In the genomic region with DNA sequence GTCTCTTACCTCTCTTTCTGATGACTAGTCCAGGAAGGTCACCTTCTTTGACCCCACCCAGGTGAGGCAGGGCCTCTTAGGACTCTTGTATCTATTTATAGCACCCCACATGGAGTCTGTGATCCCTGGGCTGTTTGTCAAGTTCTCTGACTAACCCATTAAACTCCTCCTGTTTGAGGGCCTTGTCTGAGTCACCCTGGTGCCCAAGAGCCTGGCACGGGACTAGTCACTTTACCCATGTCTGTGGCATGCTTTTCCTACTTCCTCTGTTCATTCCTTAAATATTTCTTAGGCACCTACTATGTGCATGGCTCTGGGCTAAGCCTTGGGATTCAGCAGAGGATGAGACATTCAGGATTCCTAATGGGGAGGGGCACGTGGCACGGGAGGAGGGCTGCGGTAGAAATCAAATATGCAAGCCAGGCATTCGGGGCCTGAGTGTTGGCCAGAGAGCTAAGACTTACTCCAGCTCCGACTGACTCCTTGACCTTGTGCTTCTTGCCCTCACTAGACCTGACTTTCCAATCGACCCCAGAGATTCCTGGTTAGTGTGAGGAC, we compare ENCODE assay signal across 8 mouse cellular contexts. TPM values are rescaled to one million over a fixed set of nuclear protein-coding genes. Genes with fewer than 3 reads are reported as not detected.
A peak's percentile ranks its signal among the peaks of the same experiment; 100 is the strongest.
DNase-seq lines count a peak whose midpoint lies in the region; ATAC-seq and TF ChIP-seq lines count a peak whose summit lies in the region.

No protein-coding gene starts in this region.

- H3K4me1 ChIP-seq in cerebellum, adult 2 months (ENCODE audit: control insufficient read depth, insufficient read depth, low read length), result peaks cover 20% of the 10 kb centered on the region
- peaks cover 15 to 41% of the 10 kb centered on the region in 2 experiments for H3K4me1 ChIP-seq in MEL (ENCODE audit: control insufficient read depth in 1 of 2, insufficient read depth in 2 of 2, low read length in 2 of 2)
- H3K4me1 ChIP-seq in forebrain, embryonic 16.5 days (replicated peaks; ENCODE audit: control insufficient read depth, insufficient read depth, low read length), result peaks cover 27% of the 10 kb centered on the region
- H3K4me1 ChIP-seq in limb, embryonic 15.5 days, result peaks cover 48% of the 10 kb centered on the region
- H3K4me1 ChIP-seq in stomach, embryonic 16.5 days (ENCODE audit: control insufficient read depth, insufficient read depth, low read length), result peaks cover 50% of the 10 kb centered on the region

- peak overlapping the region; percentile 70 for H3K4me3 ChIP-seq in cerebellum, adult 2 months (replicated peaks; ENCODE audit: insufficient read depth, low read depth, low read length)
- peak overlapping the region; percentile 64 to 72 for H3K4me3 ChIP-seq in MEL (ENCODE audit: control insufficient read depth in 1 of 2, insufficient read depth in 1 of 2, low read depth in 2 of 2, low read length in 2 of 2)
- H3K4me3 ChIP-seq in forebrain, embryonic 16.5 days (replicated peaks; ENCODE audit: low read length), result peak overlapping the region; percentile 93
- H3K4me3 ChIP-seq in limb, embryonic 15.5 days, result peak overlapping the region; percentile 78
- peak overlapping the region; percentile 96 for H3K4me3 ChIP-seq in stomach, embryonic 16.5 days (replicated peaks; ENCODE audit: low read length)

- TF ChIP-seq CTCF in cerebellum, adult 2 months (IDR thresholded peaks at IDR 0.05; ENCODE audit: borderline replicate concordance, insufficient read depth, low read depth, low read length), result no peak
- no peak for TF ChIP-seq CTCF in MEL (IDR thresholded peaks at IDR 0.05 in 2 of 3, conservative IDR thresholded peaks at IDR 0.05 in 1 of 3; ENCODE audit: control insufficient read depth in 1 of 3, insufficient read depth in 1 of 3, low read depth in 2 of 3, low read length in 3 of 3, poor library complexity in 1 of 3, severe bottlenecking in 1 of 3)

- 8% methylated on average over 7 of the region's 7 CpGs for WGBS in cerebellum, adult 2 months
- 31% methylated on average over 7 of the region's 7 CpGs for WGBS in forebrain, embryonic 16.5 days
- 28% methylated on average over 7 of the region's 7 CpGs for WGBS in limb, embryonic 15.5 days
- 15% methylated on average over 7 of the region's 7 CpGs for WGBS in stomach, embryonic 16.5 days

- peaks cover 58% of the 10 kb centered on the region for H3K79me2 ChIP-seq in MEL (ENCODE audit: control insufficient read depth, insufficient read depth, low read length, poor library complexity)

- no peaks in the 10 kb centered on the region for H3K9me3 ChIP-seq in MEL (replicated peaks; ENCODE audit: insufficient read depth, low read length)
- no peaks in the 10 kb centered on the region for H3K9me3 ChIP-seq in forebrain, embryonic 16.5 days (ENCODE audit: control insufficient read depth, low read length)
- no peaks in the 10 kb centered on the region for H3K9me3 ChIP-seq in limb, embryonic 15.5 days
- H3K9me3 ChIP-seq in stomach, embryonic 16.5 days (replicated peaks; ENCODE audit: control insufficient read depth, low read length), result no peaks in the 10 kb centered on the region

- ATAC-seq in forebrain, embryonic 16.5 days, result no peak
- no peak for ATAC-seq in limb, embryonic 15.5 days (ENCODE audit: insufficient number of reproducible peaks, low FRiP score, low TSS enrichment, low read depth)
- no peak for ATAC-seq in stomach, embryonic 16.5 days (ENCODE audit: insufficient read depth, low FRiP score)
- ATAC-seq in activated CD4-positive, CD25-positive, alpha-beta regulatory T cell, adult 4 months, result no peak

- TF ChIP-seq POLR2A in cerebellum, adult 2 months (IDR thresholded peaks at IDR 0.05; ENCODE audit: borderline replicate concordance, insufficient read depth, low read length), result no peak
- TF ChIP-seq POLR2A in MEL (IDR thresholded peaks at IDR 0.05; ENCODE audit: control insufficient read depth in 1 of 2, insufficient read depth in 1 of 2, low read depth in 1 of 2, low read length in 2 of 2, poor library complexity in 1 of 2), result no peak

- no peak for TF ChIP-seq EP300 in MEL (IDR thresholded peaks at IDR 0.05; ENCODE audit: low read depth in 1 of 2, low read length in 2 of 2)

- no peak for TF ChIP-seq RAD21 in MEL (IDR thresholded peaks at IDR 0.05; ENCODE audit: low read depth, low read length)

- no peak overlapping the region for H3K27ac ChIP-seq in cerebellum, adult 2 months (ENCODE audit: insufficient read depth, low read length)
- H3K27ac ChIP-seq in MEL (ENCODE audit: control insufficient read depth, low read depth, low read length), result no peak overlapping the region; the same call in 1 of the 2 replicates
- H3K27ac ChIP-seq in forebrain, embryonic 16.5 days (ENCODE audit: low read length), result no peak overlapping the region
- no peak overlapping the region for H3K27ac ChIP-seq in limb, embryonic 15.5 days
- no peak overlapping the region for H3K27ac ChIP-seq in stomach, embryonic 16.5 days (ENCODE audit: low read length)

- H3K4me2 ChIP-seq in forebrain, embryonic 16.5 days (ENCODE audit: low read length), result peak overlapping the region; percentile 92
- H3K4me2 ChIP-seq in limb, embryonic 15.5 days, result peak overlapping the region; percentile 79
- peak overlapping the region; percentile 96 for H3K4me2 ChIP-seq in stomach, embryonic 16.5 days (ENCODE audit: low read depth, low read length)

- peak overlapping the region; percentile 73 for H3K9ac ChIP-seq in MEL (ENCODE audit: control insufficient read depth, low read depth, low read length, poor library complexity, severe bottlenecking)
- H3K9ac ChIP-seq in forebrain, embryonic 16.5 days (replicated peaks; ENCODE audit: low read depth, low read length), result peak overlapping the region; percentile 83; the same call in 1 of the 2 replicates
- peak overlapping the region; percentile 39; the same call in 1 of the 2 replicates for H3K9ac ChIP-seq in limb, embryonic 15.5 days
- peak overlapping the region; percentile 78 for H3K9ac ChIP-seq in stomach, embryonic 16.5 days (ENCODE audit: low read length)

- no peaks in the 10 kb centered on the region for H3K27me3 ChIP-seq in cerebellum, adult 2 months (ENCODE audit: control insufficient read depth, insufficient read depth, low read length)
- no peaks in the 10 kb centered on the region for H3K27me3 ChIP-seq in MEL (ENCODE audit: control insufficient read depth in 1 of 2, insufficient read depth in 2 of 2, low read length in 2 of 2)
- H3K27me3 ChIP-seq in forebrain, embryonic 16.5 days (replicated peaks; ENCODE audit: control insufficient read depth, insufficient read depth, low read length), result no peaks in the 10 kb centered on the region
- no peaks in the 10 kb centered on the region for H3K27me3 ChIP-seq in limb, embryonic 15.5 days
- no peaks in the 10 kb centered on the region for H3K27me3 ChIP-seq in stomach, embryonic 16.5 days (ENCODE audit: control insufficient read depth, insufficient read depth, low read length)

- DNase-seq in cerebellum, adult 2 months, result no peak
- DNase-seq in cerebellum, postnatal 36 days, result no peak
- DNase-seq in MEL (ENCODE audit: low read depth, low spot score), result peak; percentile 61
- no peak for DNase-seq in cerebellum, adult 11 months

- peaks cover 0 to 26% of the 10 kb centered on the region in 2 experiments; a peak in 2 of 4 replicates for H3K36me3 ChIP-seq in MEL (ENCODE audit: control insufficient read depth in 1 of 2, insufficient read depth in 2 of 2, low read length in 2 of 2)
- H3K36me3 ChIP-seq in forebrain, embryonic 16.5 days (ENCODE audit: control insufficient read depth, insufficient read depth), result no peaks in the 10 kb centered on the region
- H3K36me3 ChIP-seq in limb, embryonic 15.5 days, result peaks cover 4% of the 10 kb centered on the region
- H3K36me3 ChIP-seq in stomach, embryonic 16.5 days (ENCODE audit: control insufficient read depth, insufficient read depth, low read length), result no peaks in the 10 kb centered on the region

TF ChIP-seq in MEL, 35 proteins besides CTCF, POLR2A, EP300 and RAD21 (continues in another document):
- TF ChIP-seq POLR2AphosphoS2 (IDR thresholded peaks at IDR 0.05; ENCODE audit: low read length) (no peak), TCF12 (IDR thresholded peaks at IDR 0.05; ENCODE audit: low read depth, low read length) (no peak), SIN3A (IDR thresholded peaks at IDR 0.05; ENCODE audit: low read length) (peak; percentile 16; the same call in 1 of the 2 replicates), MYB (IDR thresholded peaks at IDR 0.05; ENCODE audit: low read depth, low read length) (no peak)

RNA-seq across cellular contexts. Expression of a gene that starts 1.0 kb away (rescaled TPM):
- polyA plus RNA-seq in cerebellum, adult 2 months (2012; rRNA removed), result 15.6 and 18.2 TPM in 2 replicates
- total RNA-seq in MEL (2012; rRNA removed), result 69.2 and 73.2 TPM in 2 replicates
- 100 to 1,000 TPM; 111 to 132 TPM for polyA plus RNA-seq in MEL (2012; ENCODE audit: insufficient read depth in 1 of 2, insufficient read length in 2 of 2, low read depth in 1 of 2, low replicate concordance in 2 of 2, missing spikeins in 1 of 2)
- 33.6 and 38.1 TPM in 2 replicates for polyA plus RNA-seq in forebrain, embryonic 16.5 days (2015; fragmentation: Nextera tagmentation; extraction: Ambion mirVana)
- 102 and 114 TPM in 2 replicates for polyA plus RNA-seq in limb, embryonic 15.5 days (2015; fragmentation: Nextera tagmentation; extraction: Ambion mirVana)
- polyA plus RNA-seq in stomach, embryonic 16.5 days (2015; fragmentation: Nextera tagmentation; extraction: Ambion mirVana), result 119 and 132 TPM in 2 replicates
- polyA plus RNA-seq in activated CD4-positive, CD25-positive, alpha-beta regulatory T cell, adult 4 months (2017; shearing (Covaris generic)), result 10 to 100 TPM; 58.3 to 66.8 TPM

RNA-seq across cellular contexts. Expression of a gene that starts 16.3 kb away (rescaled TPM):
- 16.6 and 16.7 TPM in 2 replicates for polyA plus RNA-seq in cerebellum, adult 2 months (2012; rRNA removed)
- total RNA-seq in MEL (2012; rRNA removed), result 3.0 and 3.9 TPM in 2 replicates
- 10 to 100 TPM in 1 of 2 experiments, not detected in 1; 10.9 TPM for polyA plus RNA-seq in MEL (2012; ENCODE audit: insufficient read depth in 1 of 2, insufficient read length in 2 of 2, low read depth in 1 of 2, low replicate concordance in 2 of 2, missing spikeins in 1 of 2)
- polyA plus RNA-seq in forebrain, embryonic 16.5 days (2015; fragmentation: Nextera tagmentation; extraction: Ambion mirVana), result 32.5 and 35.0 TPM in 2 replicates
- 18.2 and 18.7 TPM in 2 replicates for polyA plus RNA-seq in limb, embryonic 15.5 days (2015; fragmentation: Nextera tagmentation; extraction: Ambion mirVana)
- 11.0 and 13.8 TPM in 2 replicates for polyA plus RNA-seq in stomach, embryonic 16.5 days (2015; fragmentation: Nextera tagmentation; extraction: Ambion mirVana)
- 1 to 10 TPM; 5.7 to 6.8 TPM for polyA plus RNA-seq in activated CD4-positive, CD25-positive, alpha-beta regulatory T cell, adult 4 months (2017; shearing (Covaris generic))

RNA-seq across cellular contexts. Expression of a gene that starts 51.7 kb away (rescaled TPM):
- polyA plus RNA-seq in cerebellum, adult 2 months (2012; rRNA removed), result 58.3 and 62.7 TPM in 2 replicates
- total RNA-seq in MEL (2012; rRNA removed), result 90.7 and 125 TPM in 2 replicates
- polyA plus RNA-seq in MEL (2012; ENCODE audit: insufficient read depth in 1 of 2, insufficient read length in 2 of 2, low read depth in 1 of 2, low replicate concordance in 2 of 2, missing spikeins in 1 of 2), result 100 to 1,000 TPM in 1 of 2 experiments, not detected in 1; 117 TPM
- 56.6 and 61.2 TPM in 2 replicates for polyA plus RNA-seq in forebrain, embryonic 16.5 days (2015; fragmentation: Nextera tagmentation; extraction: Ambion mirVana)
- 61.5 and 70.9 TPM in 2 replicates for polyA plus RNA-seq in limb, embryonic 15.5 days (2015; fragmentation: Nextera tagmentation; extraction: Ambion mirVana)
- 58.7 and 60.1 TPM in 2 replicates for polyA plus RNA-seq in stomach, embryonic 16.5 days (2015; fragmentation: Nextera tagmentation; extraction: Ambion mirVana)
- polyA plus RNA-seq in activated CD4-positive, CD25-positive, alpha-beta regulatory T cell, adult 4 months (2017; shearing (Covaris generic)), result 10 to 100 TPM; 27.9 to 28.2 TPM
